Mouse (Mus musculus): ENCODE results near the gene Cacna1s.

DNA sequence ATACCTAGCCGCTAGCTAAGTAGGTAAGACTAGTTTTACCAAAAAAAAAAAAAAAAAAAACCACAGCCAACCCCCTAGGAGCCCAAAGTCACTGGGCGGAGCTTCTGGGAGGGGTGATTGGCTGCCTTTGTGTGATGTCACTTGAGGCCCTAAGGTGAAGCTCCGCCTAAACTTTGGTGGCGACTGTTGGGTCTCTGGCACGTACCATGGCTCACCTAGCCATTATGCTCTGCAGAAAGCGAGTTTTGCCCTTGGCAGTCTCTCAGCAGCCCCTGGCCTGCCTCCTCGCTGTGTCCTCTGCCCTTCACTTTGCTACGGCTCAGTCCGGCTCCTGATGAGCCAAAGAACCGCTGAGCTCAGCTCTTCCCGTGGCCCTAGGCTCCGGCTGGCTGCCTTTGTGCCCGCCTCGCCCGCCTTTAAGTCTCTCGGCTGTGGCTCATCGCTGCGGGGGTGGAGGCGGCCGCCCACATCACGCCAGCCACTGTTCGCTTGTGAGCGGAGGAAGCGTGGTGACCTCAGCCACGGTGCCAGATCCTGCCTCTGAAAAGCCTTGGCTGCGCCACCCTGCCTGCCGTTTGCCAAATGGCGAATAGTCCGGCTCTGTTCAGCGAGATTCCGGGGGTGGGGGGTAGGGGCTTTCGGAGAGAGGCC lies 87.6 kb downstream of the Cacna1s start:
- no peak for TF ChIP-seq CTCF (IDR thresholded peaks at IDR 0.05; ENCODE audit: extremely low read depth, insufficient read length, insufficient replicate concordance, low read depth, low read length)
- TF ChIP-seq POLR2A (IDR thresholded peaks at IDR 0.05; ENCODE audit: low read depth, low read length) = peak; percentile 38; the same call in 1 of the 2 replicates

Measured in small intestine, adult 2 months (tissue).